Mouse (Mus musculus) gastrocnemius, postnatal 10 days (tissue): ENCODE data around the gene C1ra. TPM values are rescaled to one million over a fixed set of nuclear protein-coding genes. Genes with fewer than 3 reads are reported as not detected.
"Not testable (repeated sequence)": the region's sequence is repeated elsewhere in the genome, so short reads cannot be mapped to it uniquely, and the experiment has no call there.

Experiments
- DNase-seq: peaks from one replicate; pipeline ENCODE4 v3.0.0; 2021; ENCODE audit warnings: mixed read lengths
- total RNA-seq, 2 experiments: library from RNA; stranded (reverse); gene quantifications; 2 replicates each; pipeline ENCODE4 v1.2.3; 2021

C1ra gene
- total RNA-seq, 2 experiments from 2014 or later = 19.4 to 19.7 TPM

DNA sequence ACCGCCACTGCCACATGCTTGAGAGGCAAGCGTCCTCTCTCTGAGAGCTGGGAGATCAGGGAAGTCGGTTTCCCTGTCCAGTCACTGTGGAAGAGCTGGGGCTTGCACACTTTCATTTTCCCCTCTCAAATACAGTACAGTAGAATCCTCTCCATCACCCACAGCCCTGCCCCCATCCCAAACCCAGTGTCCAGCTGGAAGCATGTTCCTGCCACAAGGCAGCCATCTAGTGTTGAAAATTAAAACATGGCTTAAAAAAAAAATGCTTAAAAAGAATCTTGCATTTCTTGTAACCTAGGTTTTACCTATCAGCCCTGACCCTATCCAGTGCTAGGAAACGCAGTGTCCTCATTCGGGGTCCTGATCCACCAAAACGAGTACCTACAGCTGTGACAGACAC, 32.3 kb downstream of the C1ra start:
- DNase-seq = peak; percentile 12

DNA sequence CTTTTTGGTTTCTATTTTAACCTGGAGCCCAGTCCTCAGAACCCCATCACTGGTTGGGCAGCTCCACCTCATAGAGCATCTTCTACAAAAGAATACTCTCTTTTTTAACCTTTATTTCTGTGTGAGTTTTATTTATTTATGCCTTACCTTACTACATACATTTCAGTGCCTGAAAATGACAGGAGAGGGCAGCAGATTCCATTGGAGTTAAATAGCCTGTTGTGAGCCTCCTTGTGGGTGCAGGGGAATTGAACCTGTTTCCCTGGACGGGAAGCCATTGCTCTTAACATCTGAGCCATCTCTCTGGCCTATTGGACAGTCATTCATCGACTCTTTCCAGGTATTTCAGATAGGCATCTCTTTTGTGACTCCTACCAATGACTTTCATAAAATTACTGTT, 33.2 kb downstream of the C1ra start:
- no peak for DNase-seq

GRCm38 (mm10) chr6:124547979-124548378, 35.8 kb downstream of the C1ra start:
- not testable (repeated sequence) for DNase-seq

DNA sequence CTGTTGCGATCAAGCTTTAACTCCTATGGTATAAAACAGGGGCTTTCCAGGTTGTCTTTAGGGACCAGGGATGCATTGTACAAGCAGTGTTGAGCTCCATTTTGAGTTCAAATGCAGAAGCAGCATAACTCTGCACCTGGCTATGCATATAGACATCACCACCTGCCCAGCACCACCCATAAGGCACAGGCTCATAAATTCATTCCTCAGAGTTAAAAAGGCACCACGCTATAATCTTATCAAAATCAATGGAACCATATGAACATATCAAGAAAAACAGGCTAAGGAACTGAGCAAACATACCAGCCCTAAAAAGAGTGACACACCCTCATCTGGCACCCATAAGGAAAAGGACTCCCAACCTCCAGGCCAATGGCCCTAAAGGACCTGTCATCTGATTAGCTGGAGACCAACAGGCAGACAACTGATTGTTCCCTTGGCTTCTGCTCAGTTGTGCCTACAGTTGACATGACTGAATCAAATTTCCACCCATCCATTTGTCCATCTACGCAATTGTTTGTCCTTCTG, 36.9 kb downstream of the C1ra start:
- no peak for DNase-seq

DNA sequence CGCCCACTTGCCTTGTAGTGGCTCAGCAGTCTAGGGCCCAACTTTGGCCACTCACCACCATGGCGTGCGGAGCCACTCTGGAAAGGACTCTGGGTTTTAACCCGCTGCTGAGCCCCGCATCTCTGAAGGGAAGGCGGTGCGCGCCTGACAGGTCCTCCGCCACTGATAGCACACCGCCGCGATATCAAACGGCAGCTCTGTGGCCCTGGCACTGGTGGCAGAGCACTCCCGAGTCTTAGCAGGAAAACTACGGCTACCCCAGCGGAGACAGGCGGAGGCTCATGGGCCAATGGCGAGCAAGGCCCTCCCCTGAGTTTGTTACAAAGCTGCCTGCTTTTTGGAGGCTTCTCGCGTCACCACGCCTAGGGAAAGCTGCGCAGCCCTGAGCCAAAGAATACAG, 40.6 kb downstream of the C1ra start:
- no peak for DNase-seq

GRCm38 (mm10) chr6:124555956-124556355, 43.8 kb downstream of the C1ra start:
- DNase-seq = not testable (repeated sequence)

- not testable (repeated sequence) for DNase-seq
Observed at GRCm38 (mm10) chr6:124561156-124561555, 49.0 kb downstream of the C1ra start.

DNA sequence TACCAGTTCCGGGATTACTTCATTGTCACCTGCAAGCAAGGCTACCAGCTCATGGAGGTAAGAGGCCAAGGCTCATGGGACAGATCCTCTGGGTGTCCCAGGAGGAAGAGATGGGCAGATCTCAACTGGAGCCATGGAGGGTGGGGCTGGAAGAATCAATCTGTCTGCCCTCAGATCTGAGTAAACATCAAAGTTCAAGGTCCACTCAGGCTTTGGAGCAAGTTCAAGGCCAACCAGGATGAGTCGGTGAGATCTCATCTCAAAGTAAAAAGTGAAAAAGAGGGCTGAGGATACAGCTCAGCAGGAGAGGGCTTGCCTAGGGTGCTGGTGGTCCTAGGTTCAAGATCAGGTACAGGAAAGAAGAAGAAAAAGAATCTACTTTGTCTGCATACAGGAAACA, 49.4 kb downstream of the C1ra start:
- not testable (repeated sequence) for DNase-seq

GRCm38 (mm10) chr6:124570026-124570425, 57.8 kb downstream of the C1ra start, which contains the start of gene C1rb:
TSS of gene C1rb (plus strand) at chr6:124570294.
- DNase-seq = peak; percentile 63

Other genes with a start within 250 kb of the C1ra start
- 10 to 100 TPM in 1 of 2 experiments, 1 to 10 TPM in 1; 9.3 to 15.8 TPM for gene Cd163, start 207.7 kb upstream of the C1ra start, total RNA-seq
- 10 to 100 TPM; 25.8 to 28.3 TPM for gene Pex5, start 97.3 kb upstream of the C1ra start, total RNA-seq
- gene Clstn3, start 47.6 kb upstream of the C1ra start, total RNA-seq = 1 to 10 TPM; 1.5 to 1.8 TPM
- gene C1rl, start 19.3 kb upstream of the C1ra start, total RNA-seq = 1 to 10 TPM in 1 of 2 experiments, under 1 TPM in 1; 0.82 to 1.2 TPM
- 10 to 100 TPM; 43.3 to 51.5 TPM for gene C1s1, start 30.0 kb downstream of the C1ra start, total RNA-seq
- gene C1rb, start 57.9 kb downstream of the C1ra start, total RNA-seq = 1 to 10 TPM; 1.9 to 2.0 TPM
- gene C1s2, start 123.7 kb downstream of the C1ra start, total RNA-seq = 1 to 10 TPM in 1 of 2 experiments, under 1 TPM in 1; 0.68 to 1.1 TPM
- 10 to 100 TPM; 28.2 to 41.3 TPM for gene Lpcat3, start 150.6 kb downstream of the C1ra start, total RNA-seq
- gene Emg1, start 199.8 kb downstream of the C1ra start, total RNA-seq = 10 to 100 TPM; 61.0 to 62.5 TPM
- gene Phb2, start 199.9 kb downstream of the C1ra start, total RNA-seq = 100 to 1,000 TPM; 205 to 206 TPM
- gene Ptpn6, start 226.3 kb downstream of the C1ra start, total RNA-seq = 1 to 10 TPM; 1.8 to 3.8 TPM
- gene Grcc10, start 229.0 kb downstream of the C1ra start, total RNA-seq = 100 to 1,000 TPM; 213 to 226 TPM
- not detected for gene Gm45234, start 243.6 kb downstream of the C1ra start, total RNA-seq
- gene Atn1, start 244.1 kb downstream of the C1ra start, total RNA-seq = 10 to 100 TPM; 37.6 to 46.7 TPM